Mouse (Mus musculus) CH12F3 (cell line): ENCODE measurements around the gene Cxcr5.

Experiments used
- in situ Hi-C: fragments of 300-500 bp; cut with MboI; formaldehyde crosslinking; loops from 2 replicates; pipeline ENCODE4 v1.14.3; 2020; ENCODE audit warnings: low sequenced_read_pairs

Cxcr5 gene

GRCm38 (mm10) chr9:44483510-44484044 lies 78.1 kb downstream of the Cxcr5 start:
- in situ Hi-C loops: no loop called here

- in situ Hi-C loops: no loop called here
Measured at GRCm38 (mm10) chr9:44483041-44483509, 78.6 kb downstream of the Cxcr5 start.

GRCm38 (mm10) chr9:44482552-44482951 lies 79.1 kb downstream of the Cxcr5 start, which contains the start of gene Bcl9l:
TSS of gene Bcl9l (plus strand) at chr9:44482825.
- in situ Hi-C loops: no loop called here

GRCm38 (mm10) chr9:44482112-44482511 lies 79.6 kb downstream of the Cxcr5 start:
- in situ Hi-C loops: no loop called here

- in situ Hi-C loops: no loop called here
Measured at GRCm38 (mm10) chr9:44479628-44480428, 81.8 kb downstream of the Cxcr5 start.

GRCm38 (mm10) chr9:44478959-44479605 lies 82.6 kb downstream of the Cxcr5 start:
- in situ Hi-C loops: no loop called here

GRCm38 (mm10) chr9:44478229-44478921 lies 83.3 kb downstream of the Cxcr5 start:
- in situ Hi-C loops: no loop called here

- in situ Hi-C loops: no loop called here
Measured at GRCm38 (mm10) chr9:44477339-44478228, 84.1 kb downstream of the Cxcr5 start.

- in situ Hi-C loops: no loop called here
Measured at GRCm38 (mm10) chr9:44475936-44476335, 85.7 kb downstream of the Cxcr5 start.

GRCm38 (mm10) chr9:44474327-44474726 lies 87.3 kb downstream of the Cxcr5 start:
- in situ Hi-C loops: no loop called here

GRCm38 (mm10) chr9:44473184-44473583 lies 88.5 kb downstream of the Cxcr5 start:
- in situ Hi-C loops: no loop called here

GRCm38 (mm10) chr9:44468800-44469199 lies 92.9 kb downstream of the Cxcr5 start:
- in situ Hi-C loops: no loop called here

GRCm38 (mm10) chr9:44468224-44468623 lies 93.5 kb downstream of the Cxcr5 start:
- in situ Hi-C loops: no loop called here

- in situ Hi-C loops: no loop called here
Measured at GRCm38 (mm10) chr9:44461950-44462349, 99.7 kb downstream of the Cxcr5 start.
